Mouse (Mus musculus) heart, embryonic 14.5 days (tissue): ENCODE data around the gene Mfrp. TPM values are rescaled to one million over a fixed set of nuclear protein-coding genes. Genes with fewer than 3 reads are reported as not detected.

Experiments
- ATAC-seq: fragments of 200-750 bp; cut with Nextera tagmentation; 2 replicates; pipeline ENCODE4 v1.8.0; 2017; ENCODE audit warnings: low read depth, moderate TSS enrichment; ENCODE audit not compliant: insufficient number of reproducible peaks, insufficient read depth, low FRiP score
- H3K27ac ChIP-seq, 2 experiments: fragments of 200-500 bp in 1 of 2; fragments of 300-500 bp in 1 of 2; sonication (generic) in 1 of 2; replicated peaks in 1 of 2; 2 replicates each; pipeline ENCODE4 v1.5.1; 2012 to 2014; ENCODE audit warnings: low read depth in 2 of 2, low read length in 2 of 2, control low read depth in 1 of 2, mild to moderate bottlenecking in 1 of 2, mixed read lengths in 1 of 2; ENCODE audit not compliant: control insufficient read depth in 1 of 2, insufficient read depth in 1 of 2
- H3K27me3 ChIP-seq: fragments of 300-500 bp; sonication (generic); 2 replicates; pipeline ENCODE4 v1.6.1; 2014; ENCODE audit warnings: mild to moderate bottlenecking, low read length, control low read depth; ENCODE audit not compliant: control insufficient read depth, insufficient read depth
- H3K36me3 ChIP-seq: fragments of 300-500 bp; sonication (generic); 2 replicates; pipeline ENCODE4 v1.6.1; 2014; ENCODE audit warnings: mild to moderate bottlenecking, control low read depth, low read length, mixed read lengths; ENCODE audit not compliant: control insufficient read depth, insufficient read depth
- H3K4me1 ChIP-seq, 2 experiments: fragments of 200-500 bp in 1 of 2; fragments of 300-500 bp in 1 of 2; sonication (generic) in 1 of 2; 2 replicates each; pipeline ENCODE4 v1.6.1; 2012 to 2014; ENCODE audit warnings: low read length in 2 of 2, control low read depth in 1 of 2, mixed read lengths in 1 of 2; ENCODE audit not compliant: control insufficient read depth in 2 of 2, insufficient read depth in 2 of 2
- H3K4me2 ChIP-seq: fragments of 300-500 bp; sonication (generic); 2 replicates; pipeline ENCODE4 v1.6.1; 2014; ENCODE audit warnings: mild to moderate bottlenecking, low read length
- H3K4me3 ChIP-seq, 2 experiments: fragments of 200-500 bp in 1 of 2; fragments of 300-500 bp in 1 of 2; sonication (generic) in 1 of 2; 2 replicates each; pipeline ENCODE4 v1.5.1; 2012 to 2014; ENCODE audit warnings: low read length in 2 of 2, mild to moderate bottlenecking in 2 of 2, control low read depth in 1 of 2, low read depth in 1 of 2, moderate library complexity in 1 of 2; ENCODE audit not compliant: control insufficient read depth in 1 of 2, insufficient read depth in 1 of 2
- H3K9ac ChIP-seq: fragments of 300-500 bp; sonication (generic); 2 replicates; pipeline ENCODE4 v1.6.1; 2014; ENCODE audit warnings: mild to moderate bottlenecking, low read length
- H3K9me3 ChIP-seq: fragments of 300-500 bp; sonication (generic); 2 replicates; pipeline ENCODE4 v1.6.1; 2016; ENCODE audit warnings: low read length, control low read depth; ENCODE audit not compliant: control insufficient read depth
- WGBS: fragments of 180-500 bp; shearing (Covaris S2); extraction: QIAGEN DNeasy Blood & Tissue Kit; methylation state at CpG from one replicate; pipeline ENCODE4 v1.1.7; 2014; 5-methylcytosine and 5-hydroxymethylcytosine counted together
- polyA plus RNA-seq: library from polyadenylated mRNA; unstranded; fragments of >200 nt; fragmentation: Nextera tagmentation; extraction: Ambion mirVana; gene quantifications from 2 replicates; pipeline ENCODE4 v1.2.1, GENCODE M21; 2014

The Mfrp gene
- polyA plus RNA-seq, 1 experiment from 2014 or later = not detected

- peak overlapping the region; percentile 77; the same call in 1 of the 2 replicates for H3K9ac ChIP-seq
- WGBS = 47% methylated on average over 7 of the region's 7 CpGs
- H3K36me3 ChIP-seq = peaks cover 2% of the 10 kb centered on the region; the same call in 1 of the 2 replicates
- no peaks in the 10 kb centered on the region for H3K27me3 ChIP-seq
- peak overlapping the region; percentile 87; the same call in 1 of the 2 replicates for H3K4me2 ChIP-seq
- H3K9me3 ChIP-seq = no peaks in the 10 kb centered on the region
- no peak overlapping the region for H3K4me3 ChIP-seq
- peak overlapping the region; percentile 59 to 89 for H3K27ac ChIP-seq
- peaks cover 37 to 49% of the 10 kb centered on the region in 2 experiments for H3K4me1 ChIP-seq
- no peak for ATAC-seq
Measured at GRCm38 (mm10) chr9:44131276-44131590, 29.7 kb downstream of the Mfrp start.

GRCm38 (mm10) chr9:44132200-44132599 lies 30.7 kb downstream of the Mfrp start:
- peak overlapping the region in 1 of 2 experiments; percentile 99; a peak in 2 of 4 replicates for H3K27ac ChIP-seq
- H3K27me3 ChIP-seq = no peaks in the 10 kb centered on the region
- no peak for ATAC-seq
- no peaks in the 10 kb centered on the region for H3K9me3 ChIP-seq
- whole genome bisulfite sequencing = 62% methylated on average over 5 of the region's 5 CpGs
- H3K4me2 ChIP-seq = peak overlapping the region; percentile 88; the same call in 1 of the 2 replicates
- no peak overlapping the region for H3K9ac ChIP-seq
- peaks cover 11% of the 10 kb centered on the region for H3K36me3 ChIP-seq
- no peak overlapping the region for H3K4me3 ChIP-seq
- H3K4me1 ChIP-seq = peaks cover 42 to 53% of the 10 kb centered on the region in 2 experiments

- no peaks in the 10 kb centered on the region for H3K27me3 ChIP-seq
- H3K27ac ChIP-seq = peak overlapping the region; percentile 97 to 99
- peaks cover 22% of the 10 kb centered on the region for H3K36me3 ChIP-seq
- H3K4me1 ChIP-seq = peaks cover 42 to 56% of the 10 kb centered on the region in 2 experiments
- H3K9me3 ChIP-seq = no peaks in the 10 kb centered on the region
- peak overlapping the region; percentile 73 to 90 for H3K4me3 ChIP-seq
- 12% methylated on average over 2 of the region's 2 CpGs for WGBS
- peak overlapping the region; percentile 90 for H3K9ac ChIP-seq
- no peak for ATAC-seq
- peak overlapping the region; percentile 88 for H3K4me2 ChIP-seq
Measured at GRCm38 (mm10) chr9:44133287-44133686, 31.8 kb downstream of the Mfrp start.

- Histone ChIP-seq H3K27me3 (no peaks in the 10 kb centered on the region), H3K9ac (peak within 1 kb of the TSS; percentile 90), H3K4me2 (peak within 1 kb of the TSS; percentile 88), H3K36me3 (peaks cover 32% of the 10 kb centered on the region), H3K4me3 (peak within 1 kb of the TSS; percentile 73 to 90), H3K4me1 (peaks cover 39 to 64% of the 10 kb centered on the region in 2 experiments), H3K9me3 (no peaks in the 10 kb centered on the region), H3K27ac (peak within 1 kb of the TSS; percentile 97 to 99)
- under 1% methylated on average over 44 of the region's 55 CpGs for WGBS
- peak; percentile 43 for ATAC-seq
Measured at GRCm38 (mm10) chr9:44134101-44134850, 32.7 kb downstream of the Mfrp start, which contains the start of gene Mcam. Gene Mcam, plus strand, starts transcription at chr9:44134469.

GRCm38 (mm10) chr9:44134851-44135730 lies 33.6 kb downstream of the Mfrp start:
- H3K4me1 ChIP-seq = peaks cover 34 to 59% of the 10 kb centered on the region in 2 experiments
- H3K4me3 ChIP-seq = peak overlapping the region; percentile 73 to 90
- H3K9me3 ChIP-seq = no peaks in the 10 kb centered on the region
- peaks cover 40% of the 10 kb centered on the region for H3K36me3 ChIP-seq
- H3K27me3 ChIP-seq = no peaks in the 10 kb centered on the region
- peak; percentile 3; the same call in 1 of the 2 replicates for ATAC-seq
- peak overlapping the region; percentile 90 for H3K9ac ChIP-seq
- H3K27ac ChIP-seq = peak overlapping the region; percentile 92 to 99
- WGBS = under 1% methylated on average over 46 of the region's 49 CpGs
- peak overlapping the region; percentile 88 for H3K4me2 ChIP-seq

- Histone ChIP-seq H3K4me2 (peak overlapping the region; percentile 88), H3K4me1 (peaks cover 28 to 51% of the 10 kb centered on the region in 2 experiments), H3K9me3 (no peaks in the 10 kb centered on the region), H3K4me3 (peak overlapping the region; percentile 73 to 90), H3K36me3 (peaks cover 48% of the 10 kb centered on the region), H3K27me3 (no peaks in the 10 kb centered on the region), H3K27ac (peak overlapping the region; percentile 92 to 99), H3K9ac (peak overlapping the region; percentile 90)
- peak; percentile 37; the same call in 1 of the 2 replicates for ATAC-seq
- 7% methylated on average over 7 of the region's 7 CpGs for WGBS
Measured at GRCm38 (mm10) chr9:44135731-44136411, 34.3 kb downstream of the Mfrp start.

GRCm38 (mm10) chr9:44137846-44138245 lies 36.3 kb downstream of the Mfrp start:
- 62% methylated on average over 4 of the region's 4 CpGs for WGBS
- no peak for ATAC-seq
- no peaks in the 10 kb centered on the region for H3K27me3 ChIP-seq
- H3K9ac ChIP-seq = peak overlapping the region; percentile 38; the same call in 1 of the 2 replicates
- H3K4me3 ChIP-seq = no peak overlapping the region
- H3K4me2 ChIP-seq = no peak overlapping the region
- no peak overlapping the region for H3K27ac ChIP-seq
- H3K9me3 ChIP-seq = no peaks in the 10 kb centered on the region
- peaks cover 19 to 39% of the 10 kb centered on the region in 2 experiments for H3K4me1 ChIP-seq
- H3K36me3 ChIP-seq = peaks cover 68% of the 10 kb centered on the region
